Mouse (Mus musculus): ENCODE measurements around the gene Ophn1. TPM values are rescaled to one million over a fixed set of nuclear protein-coding genes. Genes with fewer than 3 reads are reported as not detected.

Gene Ophn1
- polyA plus RNA-seq, 1 experiment from 2014 or later = 40.8 TPM

- H3K4me3 ChIP-seq = no peak overlapping the region
- H3K27ac ChIP-seq (replicated peaks) = no peak overlapping the region
- H3K4me1 ChIP-seq = no peaks in the 10 kb centered on the region
- no peaks in the 10 kb centered on the region for H3K36me3 ChIP-seq
- ATAC-seq (replicated peaks) = no peak
- H3K4me2 ChIP-seq (replicated peaks) = no peak overlapping the region
- H3K9me3 ChIP-seq = no peaks in the 10 kb centered on the region
- H3K27me3 ChIP-seq = no peaks in the 10 kb centered on the region
- H3K9ac ChIP-seq (replicated peaks) = no peak overlapping the region
Observed at GRCm38 (mm10) chrX:98574201-98574600, 316.6 kb downstream of the Ophn1 start.

- Histone ChIP-seq H3K27ac (replicated peaks) (no peak overlapping the region), H3K27me3 (no peaks in the 10 kb centered on the region), H3K9me3 (no peaks in the 10 kb centered on the region), H3K4me2 (replicated peaks) (no peak overlapping the region), H3K4me1 (no peaks in the 10 kb centered on the region), H3K9ac (replicated peaks) (no peak overlapping the region), H3K36me3 (no peaks in the 10 kb centered on the region), H3K4me3 (no peak overlapping the region)
- no peak for ATAC-seq (replicated peaks)
- WGBS = 100% methylated on average over 1 of the region's 1 CpGs
Observed at GRCm38 (mm10) chrX:98546458-98546857, 344.4 kb downstream of the Ophn1 start.

GRCm38 (mm10) chrX:98515329-98515728 is 375.5 kb downstream of the Ophn1 start:
- 86% methylated on average over 2 of the region's 2 CpGs for WGBS
- Histone ChIP-seq H3K27me3 (no peaks in the 10 kb centered on the region), H3K9me3 (no peaks in the 10 kb centered on the region), H3K9ac (replicated peaks) (no peak overlapping the region), H3K36me3 (no peaks in the 10 kb centered on the region), H3K4me1 (no peaks in the 10 kb centered on the region), H3K4me3 (no peak overlapping the region), H3K4me2 (replicated peaks) (no peak overlapping the region), H3K27ac (replicated peaks) (no peak overlapping the region)
- ATAC-seq (replicated peaks) = no peak

GRCm38 (mm10) chrX:98514359-98514904 is 376.4 kb downstream of the Ophn1 start:
- Histone ChIP-seq H3K9me3 (no peaks in the 10 kb centered on the region), H3K27ac (replicated peaks) (no peak overlapping the region), H3K36me3 (no peaks in the 10 kb centered on the region), H3K4me3 (no peak overlapping the region), H3K4me1 (no peaks in the 10 kb centered on the region), H3K9ac (replicated peaks) (no peak overlapping the region), H3K4me2 (replicated peaks) (no peak overlapping the region), H3K27me3 (no peaks in the 10 kb centered on the region)
- no peak for ATAC-seq (replicated peaks)
- 57% methylated on average over 3 of the region's 3 CpGs for WGBS

Small RNA genes lying within 50 kb of the gene (microRNA-seq; reads per million reads assigned to microRNA genes)
- gene Gm27554 = not detected

Other genes with a start within 250 kb of the Ophn1 start
- 20.5 and 21.2 TPM in 2 replicates for gene Yipf6, start 45.3 kb upstream of the Ophn1 start, polyA plus RNA-seq (2015; fragmentation: Nextera tagmentation; extraction: Ambion mirVana)
- gene Stard8, start 112.2 kb upstream of the Ophn1 start, polyA plus RNA-seq (2015; fragmentation: Nextera tagmentation; extraction: Ambion mirVana) = 3.9 and 4.6 TPM in 2 replicates
- 74.8 and 86.5 TPM in 2 replicates for gene Efnb1, start 245.1 kb upstream of the Ophn1 start, polyA plus RNA-seq (2015; fragmentation: Nextera tagmentation; extraction: Ambion mirVana)